Mouse (Mus musculus): ENCODE measurements around the gene Arhgef17. TPM values are rescaled to one million over a fixed set of nuclear protein-coding genes. Genes with fewer than 3 reads are reported as not detected.

Arhgef17 gene
- polyA plus RNA-seq, 1 experiment from 2014 or later: 8.2 TPM

DNA sequence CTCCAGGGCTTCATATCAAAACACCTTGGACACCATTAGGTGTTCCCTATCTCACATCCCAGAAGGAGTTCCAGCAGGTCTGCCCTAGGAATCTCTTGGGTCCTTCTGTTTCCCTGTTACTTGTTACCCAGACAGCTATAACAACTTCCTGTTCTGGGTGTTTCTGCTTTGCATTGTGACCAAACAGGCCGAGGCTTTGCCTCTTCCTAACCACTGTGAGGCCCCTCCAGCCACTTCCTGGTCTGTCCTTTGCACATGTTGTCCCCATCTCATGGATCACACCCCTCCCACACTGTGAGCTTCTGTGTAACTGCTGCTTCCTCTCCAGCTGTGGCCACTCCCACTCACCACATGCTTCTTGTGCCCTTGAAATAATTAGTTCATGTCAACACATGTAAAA, 86.5 kb downstream of the Arhgef17 start:
- no peak overlapping the region for H3K4me3 ChIP-seq
- H3K4me1 ChIP-seq (replicated peaks): 0 out of 2 replicates have a peak, but pooled peaks cover 5% of the 10 kb centered on the region
- H3K27me3 ChIP-seq (ENCODE audit: insufficient read depth, poor library complexity, severe bottlenecking): no peaks in the 10 kb centered on the region
- H3K9me3 ChIP-seq: no peaks in the 10 kb centered on the region
- H3K36me3 ChIP-seq: peaks cover 33% of the 10 kb centered on the region
- WGBS: 50% methylated on average over 1 of the region's 1 CpGs
- DNase-seq (ENCODE audit: low spot score): no peak
- H3K27ac ChIP-seq: no peak overlapping the region

DNA sequence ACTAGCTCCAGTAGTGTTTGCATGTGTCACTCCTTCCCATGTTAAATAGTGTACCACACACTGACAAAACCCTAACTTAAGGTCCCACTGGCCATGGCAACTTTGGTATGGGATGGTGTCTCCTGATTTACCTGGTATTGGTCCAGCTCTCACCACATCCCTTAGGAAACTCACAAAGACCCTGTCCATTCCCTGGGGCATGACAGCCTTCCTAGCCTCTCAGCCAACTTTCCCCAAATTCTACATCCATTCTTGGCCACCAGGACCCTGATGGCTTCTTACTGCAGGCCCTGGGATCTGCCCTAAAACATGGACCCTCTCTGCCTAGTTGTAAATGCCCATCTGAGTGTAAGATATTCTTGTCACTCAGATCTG, 86.9 kb downstream of the Arhgef17 start:
- Histone ChIP-seq H3K4me3 (no peak overlapping the region), H3K9me3 (no peaks in the 10 kb centered on the region), H3K27ac (no peak overlapping the region), H3K4me1 (replicated peaks) (0 out of 2 replicates have a peak, but pooled peaks cover 5% of the 10 kb centered on the region), H3K27me3 (ENCODE audit: insufficient read depth, poor library complexity, severe bottlenecking) (no peaks in the 10 kb centered on the region), H3K36me3 (peaks cover 33% of the 10 kb centered on the region)
- no peak for DNase-seq (ENCODE audit: low spot score)

DNA sequence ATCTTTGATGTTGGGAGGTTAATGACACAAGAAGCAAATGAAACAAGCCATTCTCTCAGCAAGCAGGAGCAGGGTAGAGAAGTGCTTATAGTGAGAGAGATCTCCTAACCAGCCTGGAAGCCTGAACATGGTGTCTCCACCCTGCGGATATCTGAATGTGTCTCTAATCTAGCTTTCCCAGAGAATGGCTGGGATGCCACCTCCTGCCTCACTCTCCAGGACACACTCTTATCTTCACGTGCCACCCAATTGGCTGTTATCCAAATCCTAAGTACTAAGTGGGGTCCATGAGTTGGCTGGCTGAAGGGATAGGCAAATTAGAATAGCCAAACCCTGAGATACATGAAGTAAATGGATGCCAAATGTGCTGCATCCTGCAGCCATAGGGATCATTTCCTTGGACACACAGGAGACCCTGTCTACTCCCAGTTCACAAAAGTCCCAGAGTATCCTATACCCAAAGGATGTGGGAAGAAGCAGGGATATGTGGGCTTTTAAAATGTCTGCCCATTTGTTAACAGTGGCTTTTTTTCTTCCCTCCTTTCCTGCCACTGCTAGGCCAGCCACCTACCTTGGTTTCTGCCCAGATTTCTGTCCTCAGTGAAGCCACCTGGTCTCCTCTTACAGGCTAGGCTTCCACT, 87.4 kb downstream of the Arhgef17 start:
- Histone ChIP-seq H3K9me3 (no peaks in the 10 kb centered on the region), H3K27ac (no peak overlapping the region), H3K27me3 (ENCODE audit: insufficient read depth, poor library complexity, severe bottlenecking) (no peaks in the 10 kb centered on the region), H3K36me3 (peaks cover 28% of the 10 kb centered on the region), H3K4me3 (no peak overlapping the region), H3K4me1 (replicated peaks) (no peaks in the 10 kb centered on the region)
- no peak for DNase-seq (ENCODE audit: low spot score)
- 80% methylated on average over 2 of the region's 2 CpGs for WGBS

DNA sequence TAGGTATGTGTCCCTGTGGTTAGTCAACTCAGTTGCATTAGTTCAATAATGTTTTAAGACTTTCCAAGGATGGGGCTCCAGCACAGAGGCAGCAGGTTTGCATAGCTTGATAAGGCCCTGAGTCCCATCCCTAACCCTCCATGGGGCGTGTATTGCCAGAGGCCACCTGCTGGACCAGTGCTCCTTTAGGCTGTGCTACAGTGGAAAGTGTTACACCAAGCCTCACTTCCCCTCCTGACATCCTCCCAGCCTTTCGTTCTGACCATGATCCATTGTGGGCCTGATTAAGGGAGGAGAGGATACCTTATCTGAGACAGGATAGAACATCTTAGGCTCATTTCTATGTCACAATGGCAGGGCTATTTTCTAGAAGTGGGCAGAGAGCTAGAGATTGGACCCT, 88.0 kb downstream of the Arhgef17 start:
- Histone ChIP-seq H3K4me1 (replicated peaks) (no peaks in the 10 kb centered on the region), H3K27ac (no peak overlapping the region), H3K4me3 (no peak overlapping the region), H3K36me3 (peaks cover 23% of the 10 kb centered on the region), H3K9me3 (no peaks in the 10 kb centered on the region), H3K27me3 (ENCODE audit: insufficient read depth, poor library complexity, severe bottlenecking) (no peaks in the 10 kb centered on the region)
- 89% methylated on average over 2 of the region's 2 CpGs for WGBS
- no peak for DNase-seq (ENCODE audit: low spot score)

DNA sequence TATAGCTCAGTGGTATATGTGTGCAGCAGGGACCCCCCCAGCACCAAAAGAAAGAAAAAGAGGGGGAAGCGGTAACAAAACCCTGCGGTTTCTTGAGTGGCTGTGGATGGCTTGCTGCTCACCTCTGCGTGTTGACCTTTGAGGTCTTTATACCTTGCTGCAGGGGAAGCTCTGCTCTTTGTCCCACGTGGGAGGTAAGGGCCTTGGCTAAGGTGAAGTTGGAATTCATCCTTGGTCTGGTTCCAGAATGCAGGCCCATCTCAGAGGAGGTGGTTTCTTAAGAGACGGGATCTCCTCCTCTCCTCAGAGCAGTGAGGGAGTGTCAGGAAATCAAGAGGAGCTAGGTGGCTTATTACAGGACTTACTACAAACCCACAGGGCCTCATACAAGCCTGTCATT, 89.7 kb downstream of the Arhgef17 start:
- WGBS: 94% methylated on average over 5 of the region's 5 CpGs
- H3K36me3 ChIP-seq: peaks cover 30% of the 10 kb centered on the region
- no peaks in the 10 kb centered on the region for H3K9me3 ChIP-seq
- H3K4me3 ChIP-seq: no peak overlapping the region
- H3K27ac ChIP-seq: no peak overlapping the region
- H3K4me1 ChIP-seq (replicated peaks): no peaks in the 10 kb centered on the region
- DNase-seq (ENCODE audit: low spot score): no peak
- no peaks in the 10 kb centered on the region for H3K27me3 ChIP-seq (ENCODE audit: insufficient read depth, poor library complexity, severe bottlenecking)

DNA sequence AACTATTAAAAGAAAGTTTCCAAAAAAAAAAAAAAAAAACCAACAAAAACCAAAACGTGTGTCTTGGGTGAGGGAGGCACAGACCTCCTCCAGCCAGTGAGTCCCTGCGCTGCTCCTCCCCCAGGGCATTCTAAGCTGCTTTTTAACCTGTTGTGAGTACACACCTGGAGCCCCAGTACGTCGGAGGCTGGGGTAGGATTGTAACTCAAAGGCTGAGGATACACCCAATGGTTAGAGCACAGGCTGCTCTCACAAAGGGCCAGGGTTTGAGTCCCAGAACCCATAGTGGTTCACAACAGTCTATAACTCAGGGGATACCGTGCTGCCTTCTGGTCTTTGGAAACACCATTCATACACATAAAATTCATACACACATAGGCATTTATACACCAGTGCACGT, 90.3 kb downstream of the Arhgef17 start:
- no peak overlapping the region for H3K4me3 ChIP-seq
- WGBS: 91% methylated on average over 6 of the region's 6 CpGs
- no peak for DNase-seq (ENCODE audit: low spot score)

DNA sequence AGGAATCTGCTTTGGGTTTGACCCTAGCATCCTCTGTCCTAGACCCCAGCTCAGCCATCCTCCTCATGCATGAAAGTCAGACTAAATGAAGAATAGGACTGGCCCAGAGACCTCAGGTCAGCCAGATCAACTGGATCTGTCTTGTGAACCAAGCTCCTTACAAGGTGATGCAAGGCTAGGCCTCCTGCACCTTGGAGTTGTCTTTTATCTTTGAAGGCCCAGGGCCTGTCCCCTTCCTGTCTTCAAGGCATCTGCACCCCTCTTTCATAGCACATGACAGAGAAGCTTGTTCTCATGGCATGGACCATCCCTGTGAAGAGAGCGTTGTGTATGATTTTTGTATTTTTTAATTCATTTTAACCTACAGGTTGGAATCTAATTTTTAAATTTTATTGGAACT, 91.0 kb downstream of the Arhgef17 start:
- Histone ChIP-seq H3K4me3 (no peak overlapping the region), H3K27me3 (ENCODE audit: insufficient read depth, poor library complexity, severe bottlenecking) (no peaks in the 10 kb centered on the region), H3K36me3 (peaks cover 38% of the 10 kb centered on the region), H3K27ac (no peak overlapping the region), H3K9me3 (no peaks in the 10 kb centered on the region), H3K4me1 (replicated peaks) (no peaks in the 10 kb centered on the region)
- 95% methylated on average over 1 of the region's 1 CpGs for WGBS
- DNase-seq (ENCODE audit: low spot score): no peak

More for the DNA sequence above, 90.3 kb downstream of the Arhgef17 start:
- no peaks in the 10 kb centered on the region for H3K9me3 ChIP-seq
- no peaks in the 10 kb centered on the region for H3K27me3 ChIP-seq (ENCODE audit: insufficient read depth, poor library complexity, severe bottlenecking)
- no peaks in the 10 kb centered on the region for H3K4me1 ChIP-seq (replicated peaks)
- H3K36me3 ChIP-seq: peaks cover 31% of the 10 kb centered on the region
- no peak overlapping the region for H3K27ac ChIP-seq

DNA sequence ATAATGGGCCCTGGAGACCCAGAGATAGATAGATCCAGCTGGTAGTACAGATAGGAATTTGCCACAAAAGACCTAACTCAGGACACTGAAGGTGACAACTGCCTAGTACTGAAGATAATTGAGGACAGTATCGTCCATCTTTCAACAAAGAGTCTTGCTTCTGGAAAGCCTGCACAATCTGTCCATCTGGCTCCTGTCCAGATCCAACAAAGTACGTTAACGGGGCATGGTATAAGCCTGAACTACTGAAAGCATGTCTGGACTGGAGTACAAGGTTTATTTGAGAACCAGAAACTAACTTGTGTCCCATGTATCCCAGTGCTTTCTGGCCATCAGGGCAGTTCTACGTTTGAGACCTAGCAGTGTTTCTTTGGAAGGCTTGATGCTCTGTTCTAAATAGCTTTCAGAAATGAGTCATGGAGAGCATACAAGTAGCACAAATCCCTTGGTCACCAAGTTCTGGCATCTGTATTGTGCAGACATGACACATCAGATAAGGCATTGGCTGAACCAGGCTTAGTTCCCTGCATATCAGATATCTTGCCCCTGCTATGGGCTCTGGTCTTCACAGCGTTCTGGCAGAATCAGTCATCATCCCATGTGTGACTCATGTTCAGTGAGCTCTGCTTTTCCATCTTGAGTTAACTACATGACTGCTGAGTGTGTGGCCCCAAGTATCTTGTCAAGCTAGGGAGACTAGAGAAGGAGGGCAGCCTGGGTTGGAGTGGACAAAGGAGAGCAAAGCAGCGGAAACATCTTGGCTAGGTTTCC, 92.1 kb downstream of the Arhgef17 start:
- H3K36me3 ChIP-seq: peaks cover 49% of the 10 kb centered on the region
- 94% methylated on average over 6 of the region's 6 CpGs for WGBS

DNA sequence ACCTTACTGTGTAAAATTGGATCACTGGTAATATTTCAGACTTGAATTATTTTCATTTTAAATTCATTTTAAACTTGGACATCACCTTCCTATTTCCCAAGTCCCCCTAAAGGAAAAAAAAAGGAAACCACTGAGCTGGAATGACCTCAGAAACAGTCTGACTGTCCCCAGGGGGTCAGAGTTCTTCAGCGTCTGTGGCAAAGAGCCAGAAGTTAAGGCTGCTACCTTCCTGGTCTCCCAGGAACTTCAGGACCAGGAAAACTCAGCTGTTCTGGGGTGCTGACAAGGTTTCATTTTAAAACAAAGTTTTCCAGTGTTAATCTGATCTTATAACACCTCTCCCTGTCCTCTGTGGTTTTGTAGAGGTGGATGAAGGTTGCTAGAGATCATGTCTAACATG, 94.2 kb downstream of the Arhgef17 start:
- WGBS: 70% methylated on average over 1 of the region's 1 CpGs
- no peak overlapping the region for H3K4me3 ChIP-seq
- no peak for DNase-seq (ENCODE audit: low spot score)
- H3K4me1 ChIP-seq (replicated peaks): no peaks in the 10 kb centered on the region
- peaks cover 66% of the 10 kb centered on the region for H3K36me3 ChIP-seq
- H3K9me3 ChIP-seq: no peaks in the 10 kb centered on the region
- no peaks in the 10 kb centered on the region for H3K27me3 ChIP-seq (ENCODE audit: insufficient read depth, poor library complexity, severe bottlenecking)
- H3K27ac ChIP-seq: no peak overlapping the region

More for the DNA sequence above, 92.1 kb downstream of the Arhgef17 start:
- Histone ChIP-seq H3K4me1 (replicated peaks) (no peaks in the 10 kb centered on the region), H3K27ac (no peak overlapping the region), H3K4me3 (no peak overlapping the region), H3K9me3 (no peaks in the 10 kb centered on the region), H3K27me3 (ENCODE audit: insufficient read depth, poor library complexity, severe bottlenecking) (no peaks in the 10 kb centered on the region)
- no peak for DNase-seq (ENCODE audit: low spot score)

DNA sequence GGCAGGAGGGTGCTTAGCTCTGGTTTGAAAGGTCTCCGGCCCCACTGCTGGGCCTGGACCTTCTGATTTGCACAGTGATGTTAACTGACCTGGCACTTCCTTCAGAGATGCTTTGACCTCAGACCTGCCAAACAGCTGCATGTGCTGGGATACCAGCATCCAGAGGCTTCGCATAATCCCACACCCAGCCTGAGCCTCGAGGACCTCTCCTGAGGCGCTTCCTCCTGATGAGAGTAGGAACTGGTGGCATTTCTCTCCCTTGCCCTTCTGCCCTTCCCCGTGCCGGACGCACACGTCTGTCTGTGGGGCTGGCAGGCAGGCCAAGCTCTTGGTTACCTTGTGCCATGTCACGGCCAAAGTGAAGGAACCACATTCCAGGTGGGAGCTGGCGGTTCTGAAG, 95.2 kb downstream of the Arhgef17 start:
- no peak overlapping the region for H3K4me3 ChIP-seq
- no peak overlapping the region for H3K27ac ChIP-seq
- no peak for DNase-seq (ENCODE audit: low spot score)
- WGBS: 90% methylated on average over 10 of the region's 10 CpGs
- no peaks in the 10 kb centered on the region for H3K4me1 ChIP-seq (replicated peaks)
- H3K27me3 ChIP-seq (ENCODE audit: insufficient read depth, poor library complexity, severe bottlenecking): no peaks in the 10 kb centered on the region
- no peaks in the 10 kb centered on the region for H3K9me3 ChIP-seq
- H3K36me3 ChIP-seq: peaks cover 59% of the 10 kb centered on the region

DNA sequence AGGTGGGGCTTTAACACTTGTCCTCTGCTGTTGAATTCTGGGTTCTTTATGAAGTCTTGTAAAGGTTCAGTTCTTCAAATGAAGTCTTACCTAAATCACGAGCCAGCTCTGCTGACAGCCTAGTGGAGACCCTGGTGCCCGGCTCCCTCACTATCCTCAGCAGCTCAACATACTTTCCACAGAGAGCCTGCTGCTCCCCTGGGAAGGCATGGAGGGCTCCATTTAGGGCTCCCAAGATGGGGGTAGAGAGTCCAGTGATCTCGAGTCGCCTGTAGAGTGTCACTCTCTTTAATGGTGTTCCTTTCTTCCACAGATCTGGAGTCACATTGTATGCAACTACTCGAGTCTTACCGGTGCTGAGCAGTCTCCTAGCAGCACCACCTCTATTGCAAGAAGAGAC, 96.2 kb downstream of the Arhgef17 start:
- no peak for DNase-seq (ENCODE audit: low spot score)
- H3K36me3 ChIP-seq: peaks cover 62% of the 10 kb centered on the region
- 89% methylated on average over 6 of the region's 6 CpGs for WGBS
- no peaks in the 10 kb centered on the region for H3K4me1 ChIP-seq (replicated peaks)
- no peaks in the 10 kb centered on the region for H3K9me3 ChIP-seq
- no peaks in the 10 kb centered on the region for H3K27me3 ChIP-seq (ENCODE audit: insufficient read depth, poor library complexity, severe bottlenecking)
- no peak overlapping the region for H3K4me3 ChIP-seq
- H3K27ac ChIP-seq: no peak overlapping the region

DNA sequence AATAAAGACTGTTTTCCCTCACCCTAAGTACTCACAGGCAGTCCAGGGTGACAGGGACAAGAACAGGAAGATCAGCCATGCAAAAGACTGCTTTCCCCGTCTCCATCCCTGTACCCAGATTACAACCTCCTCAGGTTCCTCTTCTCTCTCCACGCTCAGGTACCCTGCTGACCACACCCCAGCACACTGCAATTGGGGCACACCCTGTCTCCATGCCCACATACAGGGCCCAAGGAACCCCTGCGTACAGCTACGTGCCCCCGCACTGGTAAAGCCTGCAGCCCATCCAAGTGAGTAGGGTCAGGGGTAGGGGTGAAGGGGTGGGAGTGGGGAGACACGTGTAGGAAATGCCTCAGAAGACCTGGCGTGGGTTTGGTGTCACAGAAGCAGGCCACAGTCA, 96.7 kb downstream of the Arhgef17 start:
- no peaks in the 10 kb centered on the region for H3K27me3 ChIP-seq (ENCODE audit: insufficient read depth, poor library complexity, severe bottlenecking)
- no peak for DNase-seq (ENCODE audit: low spot score)
- WGBS: 89% methylated on average over 7 of the region's 7 CpGs
- no peak overlapping the region for H3K4me3 ChIP-seq
- H3K36me3 ChIP-seq: peaks cover 62% of the 10 kb centered on the region
- no peak overlapping the region for H3K27ac ChIP-seq
- no peaks in the 10 kb centered on the region for H3K4me1 ChIP-seq (replicated peaks)
- H3K9me3 ChIP-seq: no peaks in the 10 kb centered on the region

DNA sequence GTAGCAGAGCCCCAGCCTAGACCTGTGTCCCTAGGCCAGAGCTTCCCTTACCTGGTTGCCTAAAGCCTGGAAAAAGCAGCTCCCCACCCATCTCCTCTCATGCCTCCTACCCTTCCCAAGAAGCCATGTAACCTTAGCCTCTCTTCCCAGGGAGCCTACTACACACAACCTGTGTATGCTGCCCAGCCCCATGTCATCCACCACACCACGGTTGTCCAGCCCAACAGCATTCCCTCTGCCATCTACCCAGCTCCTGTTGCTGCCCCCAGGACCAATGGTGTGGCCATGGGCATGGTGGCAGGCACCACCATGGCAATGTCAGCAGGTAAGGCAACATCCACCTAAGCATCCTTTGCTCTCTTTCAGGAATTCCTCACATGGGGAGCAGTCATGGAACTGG, 98.0 kb downstream of the Arhgef17 start:
- H3K36me3 ChIP-seq: peaks cover 62% of the 10 kb centered on the region
- H3K27ac ChIP-seq: no peak overlapping the region
- 93% methylated on average over 1 of the region's 1 CpGs for WGBS
- H3K27me3 ChIP-seq (ENCODE audit: insufficient read depth, poor library complexity, severe bottlenecking): no peaks in the 10 kb centered on the region
- H3K4me3 ChIP-seq: no peak overlapping the region
- no peaks in the 10 kb centered on the region for H3K4me1 ChIP-seq (replicated peaks)
- H3K9me3 ChIP-seq: no peaks in the 10 kb centered on the region
- no peak for DNase-seq (ENCODE audit: low spot score)

Data from hindbrain, embryonic 10.5 days (tissue).